Mouse (Mus musculus): Measurements from ENCODE around the gene Slc5a4b.
"Not testable (repeated sequence)": the region's sequence is repeated elsewhere in the genome, so short reads cannot be mapped to it uniquely, and the experiment has no call there.

Gene Slc5a4b

GRCm38 (mm10) chr10:76110861-76111260, at the start of gene Slc5a4b:
TSS of gene Slc5a4b (minus strand) at chr10:76110961.
- DNase-seq (ENCODE audit: low spot score in 2 of 2) = no peak

GRCm38 (mm10) chr10:76158009-76158408, 47.2 kb upstream of the Slc5a4b start:
- DNase-seq (ENCODE audit: low spot score in 2 of 2) = no peak

- no peak for DNase-seq (ENCODE audit: low spot score in 2 of 2)
These were observed 46.8 kb upstream of the Slc5a4b start for GRCm38 (mm10) chr10:76157528-76157927.

DNA sequence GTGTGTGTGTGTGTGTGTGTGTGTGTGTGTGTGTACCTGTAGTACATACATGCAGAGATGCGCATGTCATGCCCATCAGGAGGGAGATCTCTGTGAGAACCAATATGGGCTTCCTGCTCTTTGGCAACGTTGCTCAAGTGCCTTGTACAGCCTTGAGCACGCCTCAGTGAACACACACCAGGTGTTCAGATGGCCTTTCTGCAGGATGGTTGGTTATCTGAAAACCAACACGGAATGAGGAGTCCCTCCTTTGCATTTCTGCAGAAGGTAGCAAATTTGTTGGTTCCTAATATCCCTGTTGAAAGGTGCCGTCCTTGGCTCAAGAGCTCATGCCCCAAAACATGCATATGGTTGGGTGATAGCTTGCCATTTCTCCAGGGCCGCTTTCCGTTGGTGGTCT, 45.1 kb upstream of the Slc5a4b start:
- no peak for DNase-seq (ENCODE audit: low spot score in 2 of 2)

GRCm38 (mm10) chr10:76147278-76147677, 36.5 kb upstream of the Slc5a4b start, which contains the start of gene Slc5a4a:
TSS of gene Slc5a4a (plus strand) at chr10:76147451.
- DNase-seq (ENCODE audit: low spot score in 2 of 2) = no peak

DNA sequence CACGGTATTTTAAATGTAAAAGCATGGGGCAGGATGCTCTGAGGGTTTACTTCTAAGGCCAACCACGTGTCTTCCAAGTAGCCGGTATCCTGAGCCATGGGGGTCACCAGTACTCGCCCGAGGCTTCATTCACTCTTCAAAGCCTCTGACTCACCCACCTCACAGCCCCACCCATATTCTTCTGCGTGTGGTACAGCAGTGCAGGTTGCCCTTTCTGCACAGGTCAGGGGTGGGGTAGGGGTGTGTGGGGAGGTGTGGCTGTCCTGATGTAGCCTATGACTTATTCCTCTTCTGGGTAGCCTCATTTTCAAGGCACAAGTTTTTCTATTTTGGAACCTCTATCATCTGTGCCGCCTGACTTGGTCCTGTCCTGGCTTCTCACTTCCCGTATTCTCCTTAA, 36.1 kb upstream of the Slc5a4b start:
- no peak for DNase-seq (ENCODE audit: low spot score in 2 of 2)

- no peak for DNase-seq (ENCODE audit: low spot score in 2 of 2)
These were observed 25.6 kb upstream of the Slc5a4b start for GRCm38 (mm10) chr10:76136318-76136717.

GRCm38 (mm10) chr10:76132506-76132905, 21.7 kb upstream of the Slc5a4b start:
- no peak for DNase-seq (ENCODE audit: low spot score in 2 of 2)

DNA sequence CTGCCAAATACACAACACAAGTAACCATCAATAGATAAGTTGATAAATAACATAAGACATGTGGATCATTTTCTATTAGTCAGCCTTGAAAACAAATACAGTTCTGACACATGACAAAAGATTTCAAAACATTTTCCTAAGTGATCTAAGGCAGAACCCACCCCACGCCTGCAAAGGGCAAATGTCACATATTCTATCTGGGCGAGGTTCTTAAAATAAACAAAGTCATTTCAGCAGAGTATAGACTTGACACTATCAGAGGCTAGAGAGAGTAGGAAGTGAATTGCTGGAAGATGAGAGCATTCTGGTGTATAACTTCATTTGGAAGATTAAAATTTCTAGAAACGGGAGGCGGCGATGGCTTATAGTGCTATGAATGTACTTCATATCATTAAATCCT, 10.7 kb upstream of the Slc5a4b start:
- no peak for DNase-seq (ENCODE audit: low spot score in 2 of 2)

DNA sequence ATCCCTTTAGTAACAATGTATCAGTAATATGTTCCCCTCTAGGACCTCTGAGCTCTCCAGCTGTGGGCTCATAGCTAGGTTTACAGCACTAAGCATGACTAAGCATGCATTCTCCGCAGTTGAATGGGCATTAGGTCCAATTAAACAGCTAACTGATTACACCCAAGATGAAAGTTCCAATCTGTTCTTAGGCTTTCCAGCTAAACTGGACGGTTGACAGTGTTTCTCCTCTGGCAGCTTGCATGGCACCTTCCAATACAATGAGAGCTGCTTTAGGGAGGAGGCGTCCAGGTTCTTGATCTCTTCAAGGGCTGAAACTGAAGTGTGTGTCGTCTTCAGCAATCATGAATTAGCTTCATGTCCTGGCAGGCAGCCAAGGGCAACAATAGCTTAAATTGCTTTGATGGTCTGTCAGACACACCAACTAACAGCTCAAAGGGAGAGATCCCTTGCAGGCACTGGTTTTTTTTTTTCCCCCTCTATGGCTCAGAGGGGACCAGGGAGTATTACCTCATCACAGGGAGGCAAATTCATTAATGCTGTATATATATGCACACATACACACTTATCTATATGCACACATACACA, 9.5 kb upstream of the Slc5a4b start:
- no peak for DNase-seq (ENCODE audit: low spot score in 2 of 2)

GRCm38 (mm10) chr10:76118741-76119140, 8.0 kb upstream of the Slc5a4b start:
- no peak for DNase-seq (ENCODE audit: low spot score in 2 of 2)

DNA sequence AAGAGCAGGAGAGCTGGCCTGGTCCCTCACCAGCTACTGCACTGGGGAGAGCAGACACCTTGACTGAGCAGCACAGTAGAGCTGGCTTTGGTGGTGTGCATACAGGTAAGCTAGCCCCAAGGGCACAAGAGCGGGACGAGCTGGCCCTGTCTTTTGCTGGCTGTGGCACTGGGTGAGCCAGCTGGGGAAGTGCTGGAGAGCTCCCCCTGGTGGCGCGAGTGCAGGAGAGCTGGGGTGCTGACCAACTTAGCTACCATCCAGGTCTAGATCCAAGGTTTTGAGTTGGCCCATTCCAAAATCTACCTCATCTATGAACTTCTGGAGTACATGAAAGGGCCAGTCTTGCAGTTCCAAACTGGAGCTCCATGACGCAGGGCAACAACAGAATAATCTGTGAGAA, 7.2 kb upstream of the Slc5a4b start:
- DNase-seq (ENCODE audit: low spot score in 2 of 2) = no peak

DNA sequence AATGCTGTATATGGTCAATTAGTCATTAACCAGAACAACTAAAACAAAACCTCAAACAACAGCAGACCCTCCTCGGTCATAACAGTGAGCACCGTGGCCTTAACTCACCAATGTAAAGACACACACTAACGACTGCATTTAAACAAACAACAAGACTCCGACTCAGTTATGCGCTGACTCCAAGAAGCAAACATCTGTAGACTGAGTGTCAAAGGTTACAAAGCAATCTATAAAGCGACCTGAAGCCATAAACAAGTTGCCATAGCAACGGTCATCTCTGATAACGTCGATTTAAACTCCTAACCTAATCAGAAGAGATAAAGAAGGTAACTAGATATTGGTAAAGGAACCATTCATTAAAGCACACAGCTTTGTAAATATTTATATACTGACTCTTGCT, 13.4 kb downstream of the Slc5a4b start:
- DNase-seq (ENCODE audit: low spot score in 2 of 2) = no peak

GRCm38 (mm10) chr10:76096580-76096979, 14.2 kb downstream of the Slc5a4b start:
- no peak for DNase-seq (ENCODE audit: low spot score in 2 of 2)

GRCm38 (mm10) chr10:76077008-76077407, 33.8 kb downstream of the Slc5a4b start:
- DNase-seq (ENCODE audit: low spot score in 2 of 2) = not testable (repeated sequence)

DNA sequence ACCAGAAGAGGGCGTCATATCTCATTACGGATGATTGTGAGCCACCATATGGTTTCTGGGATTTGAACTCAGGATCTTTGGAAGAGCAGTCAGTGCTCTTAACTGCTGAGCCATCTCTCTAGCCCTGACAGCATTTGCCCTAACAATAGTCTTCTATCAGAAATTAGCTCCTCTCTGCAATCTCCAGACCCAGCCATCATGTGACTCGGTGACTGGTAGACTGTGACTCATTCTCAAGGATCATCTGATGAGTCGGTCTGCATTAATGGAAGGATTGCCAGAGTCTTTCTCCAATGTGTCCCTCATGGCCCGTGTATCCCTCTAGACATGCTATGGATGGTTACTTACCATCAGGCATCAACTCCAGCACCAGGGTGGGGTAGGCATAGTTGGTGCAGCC, 38.7 kb downstream of the Slc5a4b start:
- not testable (repeated sequence) for DNase-seq (ENCODE audit: low spot score in 2 of 2)

GRCm38 (mm10) chr10:76067674-76068613, 42.8 kb downstream of the Slc5a4b start:
- DNase-seq (ENCODE audit: low spot score in 2 of 2) = no peak

- no peak for DNase-seq (ENCODE audit: low spot score in 2 of 2)
These were observed 48.3 kb downstream of the Slc5a4b start for GRCm38 (mm10) chr10:76062439-76062838.

DNA sequence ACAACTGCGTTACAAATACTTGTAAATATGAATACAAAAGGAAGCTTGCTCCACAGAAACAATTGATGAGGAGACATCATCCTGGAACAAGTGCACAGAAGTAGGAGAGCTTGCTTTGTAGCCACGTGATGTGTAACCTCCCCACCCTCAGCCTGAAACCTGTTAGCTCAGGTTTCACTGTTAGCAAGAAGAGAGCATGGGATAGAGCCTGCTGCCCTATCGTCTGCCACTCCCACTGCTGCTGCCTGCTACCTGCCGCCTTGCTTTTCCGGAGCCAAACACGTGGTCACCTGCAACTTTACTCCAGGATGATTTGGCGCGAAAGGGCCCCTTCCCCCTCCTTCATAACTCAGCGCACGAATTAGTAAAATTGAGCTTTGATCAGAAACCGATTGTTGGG, 58.9 kb downstream of the Slc5a4b start:
- no peak for DNase-seq (ENCODE audit: low spot score in 2 of 2)

- DNase-seq (ENCODE audit: low spot score in 2 of 2) = no peak
These were observed 61.8 kb downstream of the Slc5a4b start for GRCm38 (mm10) chr10:76048967-76049366.

GRCm38 (mm10) chr10:76047182-76047869, 63.4 kb downstream of the Slc5a4b start:
- DNase-seq (ENCODE audit: low spot score in 2 of 2) = no peak

DNA sequence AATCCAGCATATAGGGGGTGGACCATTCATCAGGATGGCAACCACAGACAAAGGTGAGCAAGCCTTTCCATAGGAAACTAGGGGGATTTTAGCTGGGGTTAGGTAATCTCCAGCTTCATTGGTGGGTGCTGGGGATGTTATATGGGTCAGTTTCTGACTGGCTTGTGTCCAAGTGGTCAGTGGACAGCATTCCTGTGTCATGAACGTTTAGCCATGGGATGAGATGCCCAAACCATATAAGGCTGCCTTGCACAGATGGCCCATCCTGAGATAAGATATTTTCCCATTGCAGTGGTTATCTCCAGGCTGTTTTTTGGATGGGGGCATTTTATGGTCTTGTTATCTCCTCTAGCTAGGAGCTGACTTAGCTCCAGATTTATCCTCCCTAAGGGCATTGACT, 64.0 kb downstream of the Slc5a4b start:
- DNase-seq (ENCODE audit: low spot score in 2 of 2) = no peak

- DNase-seq (ENCODE audit: low spot score in 2 of 2) = no peak
These were observed 65.4 kb downstream of the Slc5a4b start for GRCm38 (mm10) chr10:76045343-76045742.
